Mouse (Mus musculus): Measurements from ENCODE around the gene Fads2.
A peak's percentile ranks its signal among the peaks of the same experiment; 100 is the strongest.

The Fads2 gene

GRCm38 (mm10) chr19:10060783-10061590, 40.6 kb downstream of the Fads2 start:
- no peak for DNase-seq

GRCm38 (mm10) chr19:10059911-10060567, 41.5 kb downstream of the Fads2 start:
- DNase-seq: no peak

- DNase-seq: no peak
Observed at GRCm38 (mm10) chr19:10058876-10059427, 42.6 kb downstream of the Fads2 start.

DNA sequence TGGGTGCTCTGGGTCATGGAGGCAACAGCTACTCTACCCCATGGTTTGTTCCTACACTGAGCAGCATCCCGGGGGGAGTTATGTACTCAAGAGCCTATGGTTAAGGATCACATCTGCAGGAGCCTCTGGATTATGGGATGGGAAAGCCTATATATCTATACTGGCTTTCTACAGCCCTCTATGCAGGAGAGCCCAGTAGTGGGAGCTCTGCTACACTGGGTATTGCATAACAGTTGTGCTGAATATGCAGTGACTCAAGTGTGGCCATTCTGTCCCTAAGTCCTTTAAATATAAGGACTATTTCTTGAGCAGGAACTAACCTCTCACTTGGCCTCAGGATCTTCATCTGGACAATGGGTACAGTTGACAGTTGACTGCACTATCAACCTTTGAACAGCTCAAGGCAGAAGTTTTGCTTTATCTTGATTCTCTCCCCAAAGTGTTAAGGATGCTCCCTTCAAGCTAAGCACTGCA, 43.2 kb downstream of the Fads2 start:
- DNase-seq: no peak

- no peak for DNase-seq
Observed at GRCm38 (mm10) chr19:10057486-10058351, 43.8 kb downstream of the Fads2 start.

DNA sequence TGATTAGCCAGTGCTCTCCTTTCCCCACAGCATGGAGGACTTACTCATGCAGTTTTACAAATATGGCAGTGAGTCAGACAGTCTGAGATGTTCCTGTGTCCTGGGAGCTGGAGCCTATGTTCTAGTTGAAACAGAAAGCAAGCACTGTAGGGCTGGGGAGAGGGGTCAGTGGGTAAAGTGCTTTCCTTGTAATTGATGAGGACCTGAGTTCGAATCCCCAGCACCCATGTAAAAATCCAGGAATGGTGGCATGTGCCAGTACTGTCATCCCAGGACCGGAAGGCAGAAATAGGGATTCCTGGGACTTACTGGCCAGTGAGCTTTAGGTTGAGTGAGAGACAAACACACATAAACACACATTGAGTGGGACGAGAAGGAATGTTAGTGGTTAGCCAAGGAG, 44.9 kb downstream of the Fads2 start:
- no peak for DNase-seq

GRCm38 (mm10) chr19:10055783-10056660, 45.5 kb downstream of the Fads2 start:
- no peak for DNase-seq

DNA sequence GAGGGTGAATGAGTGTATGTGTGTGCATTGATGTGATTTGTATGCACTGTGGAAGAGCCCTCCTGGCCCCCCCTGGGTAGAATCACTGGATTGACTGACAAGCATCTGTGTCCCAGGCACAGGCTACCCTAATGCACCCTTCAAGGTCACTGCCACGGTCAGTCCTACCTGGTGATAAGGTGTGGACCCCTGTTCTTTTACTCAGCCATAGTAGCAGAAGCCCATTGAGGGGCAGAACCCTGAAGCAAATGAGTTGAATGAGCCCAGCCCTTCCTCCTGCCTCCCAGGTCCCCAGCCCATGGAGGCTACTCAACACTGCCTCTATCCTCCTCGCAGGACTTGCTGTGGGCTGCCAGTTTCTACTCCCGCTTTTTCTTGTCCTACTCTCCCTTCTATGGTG, 46.3 kb downstream of the Fads2 start:
- DNase-seq: no peak

DNA sequence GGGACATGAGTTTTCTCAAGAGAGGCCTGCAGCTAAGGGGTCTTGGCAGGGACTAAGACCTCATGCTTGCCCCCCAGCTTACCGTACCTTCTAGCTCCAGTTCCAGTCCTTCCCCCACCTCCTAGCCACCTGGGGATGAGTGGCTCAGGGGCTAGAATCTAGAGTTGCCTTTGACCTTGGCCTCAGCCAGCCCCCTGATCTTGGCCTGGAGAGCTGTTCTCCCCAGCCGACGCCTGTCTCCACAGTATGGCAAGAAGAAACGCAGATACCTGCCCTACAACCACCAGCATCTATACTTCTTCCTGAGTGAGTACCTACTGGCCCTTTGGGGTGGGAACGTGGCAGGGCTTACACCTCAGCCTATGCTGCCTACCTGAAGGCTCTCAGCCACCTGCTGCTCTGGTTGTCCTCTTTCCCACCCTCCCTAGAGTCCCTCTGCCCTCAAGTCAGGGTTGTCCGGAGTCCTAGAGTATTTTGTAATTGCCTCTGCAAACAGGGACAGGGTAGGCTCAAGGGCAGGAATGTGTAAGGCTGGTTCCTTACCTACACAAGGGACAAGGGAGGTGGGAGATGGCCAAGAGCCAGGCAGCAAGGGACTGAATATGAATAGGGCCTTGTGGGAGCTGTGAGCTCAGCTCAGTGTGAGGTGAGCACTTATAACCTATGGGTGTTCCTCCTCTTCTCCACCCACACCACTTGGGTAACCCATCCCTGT, 47.0 kb downstream of the Fads2 start:
- DNase-seq: no peak

DNA sequence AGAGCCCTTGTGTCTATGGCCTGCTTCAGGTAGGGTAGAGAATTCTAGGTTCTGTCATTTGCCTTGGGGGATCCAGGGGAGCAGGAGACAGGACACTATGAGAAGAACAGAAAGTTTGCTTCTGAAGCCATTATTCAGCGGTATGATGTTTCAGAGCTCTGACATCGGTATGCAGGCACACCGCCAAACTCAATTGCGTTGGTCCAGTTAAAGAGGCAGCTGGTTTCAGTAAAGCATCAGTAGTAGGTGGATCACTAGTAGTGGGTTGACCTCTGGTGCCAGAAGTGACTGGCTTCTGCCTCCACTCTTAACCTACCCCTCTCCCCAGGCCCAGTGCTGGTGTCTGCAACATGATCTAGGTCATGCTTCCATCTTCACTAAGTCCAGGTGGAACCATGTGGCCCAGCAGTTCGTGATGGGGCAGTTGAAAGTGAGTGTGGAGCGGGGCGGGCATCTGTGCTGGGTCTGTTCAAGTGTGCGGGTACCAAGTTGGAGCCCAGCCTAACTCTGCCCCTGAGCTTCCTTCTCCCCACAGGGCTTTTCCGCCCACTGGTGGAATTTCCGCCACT, 47.8 kb downstream of the Fads2 start:
- no peak for DNase-seq

DNA sequence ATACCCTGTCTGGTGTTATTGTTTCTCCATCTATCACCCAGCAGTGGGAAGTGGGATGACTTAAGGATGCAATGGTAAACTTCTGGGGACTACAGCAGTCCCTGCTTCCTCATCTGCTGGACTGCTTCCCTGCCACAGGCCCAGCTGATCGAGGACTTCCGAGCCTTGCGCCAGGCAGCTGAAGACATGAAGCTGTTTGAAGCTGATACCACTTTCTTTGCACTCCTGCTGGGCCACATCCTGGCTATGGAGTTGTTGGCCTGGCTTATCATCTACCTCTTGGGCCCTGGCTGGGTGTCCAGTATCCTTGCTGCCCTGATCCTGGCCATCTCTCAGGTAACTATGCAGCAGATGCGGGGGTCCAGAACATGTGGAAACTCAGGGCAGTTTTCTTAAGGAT, 48.8 kb downstream of the Fads2 start:
- DNase-seq: no peak

DNA sequence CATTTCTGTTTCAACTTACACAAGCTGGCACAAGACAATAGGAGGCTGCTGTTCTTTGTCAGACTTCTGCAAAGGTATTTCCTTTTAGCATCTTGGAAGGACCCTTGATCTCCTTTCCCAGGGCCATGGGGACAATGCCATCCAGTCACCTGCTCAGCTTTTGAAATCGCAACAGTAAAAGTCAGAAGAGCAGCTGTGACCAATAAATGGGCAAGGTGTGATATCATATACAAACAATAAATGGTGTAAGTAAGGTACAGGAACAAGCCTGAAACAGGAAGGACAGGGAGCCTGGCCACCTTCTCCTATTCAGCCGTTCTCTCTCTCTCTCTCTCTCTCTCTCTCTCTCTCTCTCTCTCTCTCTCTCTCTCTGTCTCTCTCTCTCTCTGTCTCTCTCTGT, 51.1 kb downstream of the Fads2 start:
- DNase-seq: no peak

- DNase-seq: no peak
Observed at GRCm38 (mm10) chr19:10049533-10049932, 52.0 kb downstream of the Fads2 start.

DNA sequence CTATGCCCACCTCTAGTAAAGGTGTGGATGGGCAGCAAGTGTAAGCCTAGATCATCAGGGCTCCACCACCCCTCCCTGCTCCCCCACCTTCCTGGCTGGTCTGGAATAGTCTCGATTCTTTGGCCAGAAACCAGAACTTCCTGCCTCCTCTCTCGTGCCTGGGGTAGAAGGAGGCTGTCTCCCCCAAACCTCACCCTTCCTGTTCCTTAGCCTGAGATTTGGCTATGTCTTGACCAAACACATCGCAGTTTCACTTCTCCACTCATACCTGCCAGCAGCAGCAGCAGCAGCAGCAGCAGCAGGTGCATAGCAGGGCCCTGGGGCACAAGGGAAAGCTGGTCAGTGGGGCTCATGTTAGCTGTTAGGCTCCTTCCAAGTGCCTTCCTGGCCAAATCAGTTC, 54.6 kb downstream of the Fads2 start:
- peak; percentile 35 to 38 for DNase-seq

DNA sequence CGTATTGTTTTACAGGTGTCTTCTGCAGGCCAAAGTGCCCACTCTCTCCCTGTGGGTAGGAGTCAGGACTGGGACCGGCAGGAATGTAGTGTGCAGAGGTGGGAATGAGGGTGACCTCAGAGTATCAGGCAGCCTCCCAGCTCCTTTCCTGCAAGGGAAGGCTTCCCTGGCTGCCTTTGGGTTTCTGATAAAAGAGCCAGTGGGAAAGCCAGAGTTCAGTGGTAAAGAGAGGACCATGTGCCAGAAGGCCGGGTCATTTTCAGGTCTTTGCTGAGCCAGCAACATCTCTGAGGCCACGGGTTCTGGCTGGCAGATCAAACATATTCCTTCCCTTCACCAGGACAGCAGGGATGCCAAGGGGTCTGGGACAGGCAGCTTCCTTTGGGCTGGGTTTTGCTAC, 55.2 kb downstream of the Fads2 start:
- no peak for DNase-seq

DNA sequence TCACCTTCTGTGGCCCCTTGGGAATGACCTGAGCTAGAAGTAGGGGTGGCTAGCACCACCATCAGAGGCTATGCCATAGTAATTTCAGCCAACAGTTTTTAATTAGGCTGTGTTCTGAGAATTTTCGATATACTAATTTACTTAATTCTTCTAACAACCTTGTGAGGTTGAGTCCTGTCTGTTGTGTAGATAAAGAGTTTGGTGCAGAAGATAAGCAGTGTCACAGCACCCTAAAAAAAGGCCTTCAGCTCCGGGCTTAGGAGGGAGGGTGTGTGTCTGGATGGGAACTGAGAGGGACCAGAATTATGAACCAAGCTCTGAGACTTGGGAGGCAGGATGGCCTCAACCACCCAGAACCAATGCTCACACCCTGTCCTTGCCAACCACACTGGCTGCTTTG, 55.8 kb downstream of the Fads2 start:
- DNase-seq: no peak

- no peak for DNase-seq
Observed at GRCm38 (mm10) chr19:10043643-10044042, 57.9 kb downstream of the Fads2 start.

- no peak for DNase-seq
Observed at GRCm38 (mm10) chr19:10042816-10043215, 58.7 kb downstream of the Fads2 start.

DNA sequence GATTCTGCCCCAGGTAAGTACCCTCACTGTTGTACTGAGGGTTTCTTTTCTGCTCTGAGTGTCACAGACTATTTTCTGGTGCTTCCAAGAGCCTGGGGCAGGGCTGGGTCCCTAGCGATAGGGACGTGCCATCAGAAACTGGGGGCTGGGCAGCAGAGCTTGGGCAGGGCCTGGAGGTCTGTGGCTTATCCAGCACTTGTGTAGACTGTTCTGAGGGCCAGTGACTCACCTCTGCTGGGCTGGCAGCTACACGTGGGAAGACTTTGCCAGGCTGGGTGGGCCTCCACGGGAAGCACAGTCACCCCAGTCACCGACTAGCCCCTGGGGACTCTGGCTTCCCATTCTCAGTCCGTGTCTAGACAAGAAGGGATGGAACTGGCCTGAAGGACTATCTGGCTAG, 59.3 kb downstream of the Fads2 start:
- no peak for DNase-seq

GRCm38 (mm10) chr19:10041388-10042148, 60.0 kb downstream of the Fads2 start, which contains the start of gene Fads3:
TSS of gene Fads3 (plus strand) at chr19:10041569.
- peak; percentile 33 to 46 for DNase-seq

Measured in spleen, adult 18-20 months (tissue).